Mouse (Mus musculus): ENCODE measurements around the gene Nipa2. TPM values are rescaled to one million over a fixed set of nuclear protein-coding genes. Genes with fewer than 3 reads are reported as not detected.

Nipa2 gene
- polyA plus RNA-seq (2012; rRNA removed): 23.1 and 24.3 TPM in 2 replicates

DNA sequence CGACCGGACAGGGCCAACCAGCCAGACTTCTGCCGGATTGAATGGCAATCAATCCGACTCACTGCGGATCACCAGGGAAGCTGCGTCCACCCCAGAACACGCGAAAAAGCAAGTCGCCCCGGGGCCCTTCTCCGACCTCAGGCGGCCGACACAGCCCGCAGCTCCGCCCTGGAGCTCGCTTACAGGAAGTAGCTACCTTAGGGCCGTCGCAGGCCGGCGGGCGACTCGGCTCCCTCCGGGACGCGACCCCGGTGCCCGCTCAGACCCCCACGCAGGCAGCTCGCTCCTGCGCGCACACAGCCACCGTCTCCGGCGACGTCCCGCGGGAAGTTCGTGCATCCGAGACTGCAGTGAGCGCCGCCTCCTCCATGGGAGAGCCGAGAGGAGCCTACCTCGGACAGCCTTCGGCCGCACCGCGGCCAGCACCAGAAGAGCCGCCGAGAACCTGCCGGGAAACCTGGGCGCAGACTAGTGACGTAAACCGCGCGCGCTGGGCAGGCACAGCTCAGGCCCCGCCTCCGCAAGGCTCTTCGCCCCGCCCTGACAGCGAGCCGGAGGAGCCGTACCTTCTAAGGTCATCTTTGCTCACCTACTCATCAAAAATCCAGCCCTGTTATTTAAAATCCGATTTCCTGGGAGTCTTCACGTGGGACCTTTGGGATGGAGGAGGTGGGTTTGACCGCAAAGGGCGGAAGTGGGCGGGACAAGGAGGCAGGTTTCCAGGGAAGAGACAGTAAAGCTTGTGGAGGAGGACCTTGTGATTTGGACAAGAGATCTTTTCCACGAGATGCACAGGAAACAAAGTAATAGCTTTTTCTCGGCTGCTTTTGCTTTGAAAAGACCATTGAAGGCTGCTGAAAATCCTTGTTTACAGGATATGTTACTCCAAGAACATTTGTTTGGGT is at the start of gene Nipa2:
Gene Nipa2, minus strand, starts transcription at position 473 of the 905 bp plus-strand sequence.
- Histone ChIP-seq H3K4me1 (ENCODE audit: control insufficient read depth, insufficient read depth, low read length) (no peaks in the 10 kb centered on the region; the same call in 1 of the 2 replicates), H3K27ac (ENCODE audit: insufficient read depth, low read length) (peak within 1 kb of the TSS; percentile 41), H3K4me3 (ENCODE audit: insufficient read depth, low read length) (peak within 1 kb of the TSS; percentile 67)
- TF ChIP-seq CTCF (IDR thresholded peaks at IDR 0.05; ENCODE audit: extremely low read depth, insufficient read depth, low read length) (no peak), POLR2A (IDR thresholded peaks at IDR 0.05; ENCODE audit: extremely low read depth, insufficient read depth, low read length) (peak; percentile 81)

DNA sequence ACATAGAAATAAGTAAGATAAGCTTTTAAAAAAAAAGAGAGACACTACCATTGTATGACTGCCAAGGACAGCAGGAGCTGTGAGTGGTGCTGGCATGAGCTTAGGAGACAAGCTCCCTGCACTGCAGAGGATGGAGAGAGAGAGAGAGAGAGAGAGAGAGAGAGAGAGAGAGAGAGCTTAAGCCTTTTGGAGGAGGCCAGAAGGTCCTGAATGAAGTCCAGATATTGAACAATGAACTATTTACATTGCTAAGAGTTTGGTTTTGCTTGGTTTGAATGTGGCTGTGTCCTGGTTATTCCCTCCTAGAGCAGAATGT is 48.7 kb upstream of the Nipa2 start:
- TF ChIP-seq POLR2A (IDR thresholded peaks at IDR 0.05; ENCODE audit: extremely low read depth, insufficient read depth, low read length): no peak
- TF ChIP-seq CTCF (IDR thresholded peaks at IDR 0.05; ENCODE audit: extremely low read depth, insufficient read depth, low read length): no peak
- H3K4me3 ChIP-seq (ENCODE audit: insufficient read depth, low read length): no peak overlapping the region
- peaks cover 6% of the 10 kb centered on the region for H3K4me1 ChIP-seq (ENCODE audit: control insufficient read depth, insufficient read depth, low read length)
- H3K27ac ChIP-seq (ENCODE audit: insufficient read depth, low read length): no peak overlapping the region

DNA sequence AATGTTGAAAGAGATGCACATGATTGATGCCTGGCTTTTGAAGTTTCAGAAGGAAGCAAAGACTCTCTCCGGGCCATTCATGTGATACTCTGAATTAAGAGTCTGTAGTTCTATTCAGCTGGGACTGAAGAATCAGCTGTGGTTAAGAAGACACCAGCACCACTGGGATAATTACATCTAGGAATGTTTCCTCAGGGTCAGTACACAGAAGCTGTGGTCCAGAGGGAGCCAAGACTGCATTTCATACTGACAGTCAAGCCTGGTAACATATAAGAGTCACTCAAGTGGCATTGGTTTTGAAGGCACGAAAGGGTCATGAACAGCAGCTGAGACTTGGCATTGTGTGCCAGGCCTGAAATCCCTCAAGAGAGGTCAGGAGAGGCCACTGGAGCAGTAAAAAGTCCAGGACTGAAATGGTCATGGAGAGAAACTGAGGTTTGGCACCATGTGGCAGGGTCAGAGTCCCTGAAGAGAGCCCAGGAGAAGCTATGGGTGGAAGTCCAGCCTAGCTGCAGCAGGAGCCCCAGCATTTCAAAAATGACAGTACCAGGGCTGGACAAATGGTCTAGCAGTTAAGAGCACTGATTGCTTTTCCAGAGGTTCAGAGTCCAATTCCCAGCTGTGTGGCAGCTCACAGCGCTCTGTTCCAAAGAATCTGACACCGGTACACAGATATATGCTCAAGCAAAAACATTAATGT is 48.2 kb upstream of the Nipa2 start:
- H3K4me3 ChIP-seq (ENCODE audit: insufficient read depth, low read length): no peak overlapping the region
- TF ChIP-seq POLR2A (IDR thresholded peaks at IDR 0.05; ENCODE audit: extremely low read depth, insufficient read depth, low read length) (no peak), CTCF (IDR thresholded peaks at IDR 0.05; ENCODE audit: extremely low read depth, insufficient read depth, low read length) (no peak)
- 0 out of 2 replicates have a peak overlapping the region, but pooled peaks have one; percentile 29 for H3K27ac ChIP-seq (ENCODE audit: insufficient read depth, low read length)
- H3K4me1 ChIP-seq (ENCODE audit: control insufficient read depth, insufficient read depth, low read length): peaks cover 6% of the 10 kb centered on the region

DNA sequence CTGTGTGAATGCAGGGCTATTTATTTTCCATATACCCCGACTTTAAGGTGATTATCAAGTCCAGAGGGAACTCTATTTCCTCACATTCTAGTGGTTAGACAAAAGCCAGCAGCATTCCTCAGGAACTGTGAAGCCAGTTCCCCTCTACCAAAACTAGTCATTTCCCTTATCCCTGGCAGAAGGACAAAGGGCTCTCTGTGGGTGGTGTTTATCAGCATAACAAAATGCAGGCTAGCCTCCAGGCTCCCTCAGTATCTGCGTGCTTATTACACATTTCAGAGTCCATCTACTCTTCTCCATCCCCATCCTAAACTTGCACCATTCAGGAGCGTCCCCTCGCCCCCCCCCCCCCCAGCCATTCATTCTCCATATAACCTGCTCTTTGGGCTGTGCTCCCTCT is 36.7 kb upstream of the Nipa2 start:
- no peak overlapping the region for H3K4me3 ChIP-seq (ENCODE audit: insufficient read depth, low read length)
- TF ChIP-seq POLR2A (IDR thresholded peaks at IDR 0.05; ENCODE audit: extremely low read depth, insufficient read depth, low read length) (no peak), CTCF (IDR thresholded peaks at IDR 0.05; ENCODE audit: extremely low read depth, insufficient read depth, low read length) (no peak)
- H3K4me1 ChIP-seq (ENCODE audit: control insufficient read depth, insufficient read depth, low read length): peaks cover 3% of the 10 kb centered on the region; the same call in 1 of the 2 replicates
- H3K27ac ChIP-seq (ENCODE audit: insufficient read depth, low read length): no peak overlapping the region

DNA sequence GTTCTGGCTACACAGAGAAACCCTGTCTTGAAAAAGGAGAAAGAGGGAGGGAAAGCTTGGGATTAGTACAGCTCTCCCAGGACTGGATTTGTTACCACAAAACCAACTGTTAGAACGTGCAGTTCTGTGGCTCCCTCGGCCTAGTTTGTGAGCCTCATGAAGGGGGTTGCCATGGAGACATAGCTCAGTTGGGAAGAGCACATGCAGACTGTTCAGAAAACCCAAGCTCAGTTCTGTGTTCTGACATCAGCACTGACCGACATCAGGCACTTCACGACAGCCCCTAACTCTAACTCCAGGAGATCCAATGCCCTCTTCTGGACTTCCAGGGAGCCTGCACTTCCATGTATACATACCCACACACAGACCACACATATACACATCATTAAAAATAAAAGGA is 32.7 kb upstream of the Nipa2 start:
- Histone ChIP-seq H3K4me1 (ENCODE audit: control insufficient read depth, insufficient read depth, low read length) (peaks cover 5% of the 10 kb centered on the region), H3K4me3 (ENCODE audit: insufficient read depth, low read length) (no peak overlapping the region), H3K27ac (ENCODE audit: insufficient read depth, low read length) (peak overlapping the region; percentile 24; the same call in 1 of the 2 replicates)
- no peak for TF ChIP-seq POLR2A (IDR thresholded peaks at IDR 0.05; ENCODE audit: extremely low read depth, insufficient read depth, low read length)
- no peak for TF ChIP-seq CTCF (IDR thresholded peaks at IDR 0.05; ENCODE audit: extremely low read depth, insufficient read depth, low read length)

DNA sequence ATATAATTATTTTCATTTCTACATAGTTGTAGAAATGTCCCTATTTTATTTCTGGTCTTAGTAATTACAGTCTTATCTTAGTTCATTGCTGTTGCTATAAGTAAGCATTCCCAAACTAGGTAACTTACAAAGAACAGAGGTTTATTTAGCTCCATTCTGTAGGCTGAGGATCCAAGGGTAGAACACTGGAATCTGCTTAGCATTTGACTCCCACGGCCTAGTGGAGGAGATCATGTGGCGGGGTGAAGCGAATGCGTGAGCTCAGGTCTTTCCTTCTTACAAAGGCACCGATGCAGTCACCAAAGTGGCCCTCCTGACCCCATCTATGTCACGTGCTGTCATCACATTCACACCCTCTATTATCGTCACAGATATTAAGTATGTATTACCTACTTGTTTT is 29.6 kb upstream of the Nipa2 start:
- Histone ChIP-seq H3K4me3 (ENCODE audit: insufficient read depth, low read length) (no peak overlapping the region), H3K4me1 (ENCODE audit: control insufficient read depth, insufficient read depth, low read length) (peaks cover 5% of the 10 kb centered on the region), H3K27ac (ENCODE audit: insufficient read depth, low read length) (no peak overlapping the region)
- TF ChIP-seq POLR2A (IDR thresholded peaks at IDR 0.05; ENCODE audit: extremely low read depth, insufficient read depth, low read length) (no peak), CTCF (IDR thresholded peaks at IDR 0.05; ENCODE audit: extremely low read depth, insufficient read depth, low read length) (no peak)

DNA sequence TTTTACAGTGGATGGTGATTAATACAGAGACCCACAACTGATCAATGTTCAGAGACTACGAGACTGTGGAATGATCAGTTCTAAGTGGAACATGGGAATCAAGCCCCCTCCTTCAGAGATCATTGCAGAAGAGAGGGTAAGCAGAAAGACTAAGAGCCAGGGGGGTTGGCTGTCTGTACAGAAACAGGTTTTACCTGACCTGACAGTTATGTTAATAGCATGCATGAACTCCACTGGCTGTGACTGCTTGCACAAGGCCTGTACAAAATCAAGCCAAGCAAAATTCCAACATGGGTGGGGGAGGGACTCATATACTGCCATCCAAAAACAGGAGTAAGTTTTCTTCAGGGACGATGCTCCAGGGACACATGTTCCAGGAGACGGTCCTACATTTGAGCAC is 28.9 kb upstream of the Nipa2 start:
- TF ChIP-seq POLR2A (IDR thresholded peaks at IDR 0.05; ENCODE audit: extremely low read depth, insufficient read depth, low read length): no peak
- TF ChIP-seq CTCF (IDR thresholded peaks at IDR 0.05; ENCODE audit: extremely low read depth, insufficient read depth, low read length): no peak
- Histone ChIP-seq H3K4me1 (ENCODE audit: control insufficient read depth, insufficient read depth, low read length) (peaks cover 5% of the 10 kb centered on the region), H3K4me3 (ENCODE audit: insufficient read depth, low read length) (no peak overlapping the region), H3K27ac (ENCODE audit: insufficient read depth, low read length) (0 out of 2 replicates have a peak overlapping the region, but pooled peaks have one; percentile 39)

DNA sequence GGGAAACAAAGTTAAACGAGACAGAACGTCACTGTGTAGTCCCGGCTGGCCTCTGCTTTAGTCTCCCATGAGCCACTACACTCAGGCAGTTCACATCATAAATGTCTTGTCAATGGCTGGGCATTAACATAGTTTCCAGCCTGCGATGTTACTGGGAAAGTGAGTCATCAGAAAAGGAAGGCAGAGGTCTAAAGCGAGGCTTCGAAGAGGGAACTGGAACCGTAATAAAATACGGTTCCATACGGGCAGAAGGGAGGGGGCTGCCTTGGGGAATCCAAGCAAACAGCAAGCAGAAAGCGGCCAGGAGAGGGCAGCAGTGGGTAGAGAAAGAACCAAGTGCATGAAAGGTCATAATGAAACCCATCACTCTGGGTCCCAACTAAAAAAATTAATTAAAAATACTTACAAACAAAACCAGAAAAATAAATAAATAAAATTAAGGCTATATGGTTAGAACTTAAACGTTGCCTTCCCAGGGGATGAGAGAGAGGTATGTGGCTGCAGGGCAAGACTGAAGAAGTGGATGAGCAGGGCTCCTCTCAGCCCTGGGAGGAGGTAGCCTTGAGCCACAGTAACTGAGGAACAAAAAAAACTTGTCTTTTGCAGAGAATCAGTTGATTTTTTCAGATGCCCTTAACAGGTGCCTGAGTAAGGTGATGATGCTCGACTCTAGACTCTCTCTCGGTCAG is 24.4 kb upstream of the Nipa2 start:
- Histone ChIP-seq H3K4me1 (ENCODE audit: control insufficient read depth, insufficient read depth, low read length) (no peaks in the 10 kb centered on the region), H3K27ac (ENCODE audit: insufficient read depth, low read length) (no peak overlapping the region)

DNA sequence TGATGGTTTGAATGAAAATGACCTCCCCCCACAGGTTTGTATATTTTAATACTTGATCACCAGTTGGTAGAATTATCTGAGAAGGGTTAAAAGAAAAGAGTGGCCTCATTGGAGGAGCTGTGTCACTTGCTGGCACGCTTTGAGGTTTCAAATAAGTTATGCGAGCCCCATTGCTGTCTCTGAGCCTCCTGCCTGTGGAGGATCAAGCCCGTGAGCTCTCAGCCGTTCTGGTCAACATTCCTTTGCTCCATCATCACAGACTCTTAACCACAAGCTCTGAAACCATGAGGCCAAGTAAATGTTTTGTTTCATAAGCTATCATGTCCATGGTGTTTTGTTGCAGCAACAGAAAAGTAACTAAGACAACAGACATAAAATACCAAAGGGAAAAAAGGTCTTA is 22.5 kb upstream of the Nipa2 start:
- TF ChIP-seq POLR2A (IDR thresholded peaks at IDR 0.05; ENCODE audit: extremely low read depth, insufficient read depth, low read length): no peak
- no peak for TF ChIP-seq CTCF (IDR thresholded peaks at IDR 0.05; ENCODE audit: extremely low read depth, insufficient read depth, low read length)
- Histone ChIP-seq H3K4me1 (ENCODE audit: control insufficient read depth, insufficient read depth, low read length) (no peaks in the 10 kb centered on the region), H3K27ac (ENCODE audit: insufficient read depth, low read length) (no peak overlapping the region), H3K4me3 (ENCODE audit: insufficient read depth, low read length) (no peak overlapping the region)

More for the DNA sequence above, 24.4 kb upstream of the Nipa2 start:
- H3K4me3 ChIP-seq (ENCODE audit: insufficient read depth, low read length): no peak overlapping the region
- TF ChIP-seq CTCF (IDR thresholded peaks at IDR 0.05; ENCODE audit: extremely low read depth, insufficient read depth, low read length) (peak; percentile 67), POLR2A (IDR thresholded peaks at IDR 0.05; ENCODE audit: extremely low read depth, insufficient read depth, low read length) (no peak)

Measured in cortical plate, adult 2 months (tissue).